Mouse (Mus musculus): ENCODE data around the gene Noxred1. TPM values are rescaled to one million over a fixed set of nuclear protein-coding genes. Genes with fewer than 3 reads are reported as not detected.

The Noxred1 gene
- polyA plus RNA-seq (2011; ENCODE audit: insufficient read depth, insufficient read length, low replicate concordance, missing spikeins), result 2.6 TPM in 1 of 2 replicates, not detected in the other

- TF ChIP-seq CTCF (IDR thresholded peaks at IDR 0.05; ENCODE audit: control insufficient read depth, insufficient read depth, low read length), result no peak
- no peak for TF ChIP-seq POLR2A (IDR thresholded peaks at IDR 0.05; ENCODE audit: borderline replicate concordance, control insufficient read depth, low read depth, low read length)
- WGBS, result 91% methylated on average over 1 of the region's 1 CpGs
- Histone ChIP-seq H3K4me1 (ENCODE audit: control insufficient read depth, insufficient read depth, low read length) (peaks cover 5% of the 10 kb centered on the region; the same call in 1 of the 2 replicates), H3K4me3 (replicated peaks; ENCODE audit: control insufficient read depth, low read depth, low read length) (no peak within 1 kb of the TSS), H3K27ac (ENCODE audit: control insufficient read depth, insufficient read depth, low read depth, low read length, poor library complexity) (peak within 1 kb of the TSS; percentile 73; the same call in 1 of the 2 replicates)
These were observed at the start of gene Noxred1 for GRCm38 (mm10) chr12:87238632-87239031. Gene Noxred1 (minus strand): TSS chr12:87238732.

DNA sequence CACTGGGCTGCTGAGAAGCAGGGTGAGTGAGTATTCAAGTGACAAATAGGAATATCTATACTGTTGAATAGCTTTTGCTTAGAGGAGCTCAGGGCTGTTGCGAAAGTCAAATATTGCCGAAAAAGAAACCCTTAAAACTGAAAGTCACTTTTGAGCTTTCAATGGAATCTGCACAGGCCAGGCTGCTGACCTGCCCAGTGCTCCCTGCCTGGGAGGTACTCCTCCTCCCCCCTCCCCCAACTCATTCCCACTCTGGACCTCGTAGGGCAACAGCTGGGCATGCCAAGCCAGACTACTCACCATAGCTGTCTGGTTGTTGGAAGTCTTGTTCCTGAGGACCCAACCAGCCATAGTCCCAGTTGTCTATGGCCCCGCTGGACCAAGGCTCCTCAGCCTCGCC is 46.2 kb upstream of the Noxred1 start:
- TF ChIP-seq POLR2A (IDR thresholded peaks at IDR 0.05; ENCODE audit: borderline replicate concordance, control insufficient read depth, low read depth, low read length) (no peak), CTCF (IDR thresholded peaks at IDR 0.05; ENCODE audit: control insufficient read depth, insufficient read depth, low read length) (no peak)
- Histone ChIP-seq H3K4me3 (replicated peaks; ENCODE audit: control insufficient read depth, low read depth, low read length) (no peak overlapping the region), H3K27ac (ENCODE audit: control insufficient read depth, insufficient read depth, low read depth, low read length, poor library complexity) (no peak overlapping the region), H3K4me1 (ENCODE audit: control insufficient read depth, insufficient read depth, low read length) (peaks cover 1% of the 10 kb centered on the region; the same call in 1 of the 2 replicates)
- 61% methylated on average over 5 of the region's 5 CpGs for WGBS

DNA sequence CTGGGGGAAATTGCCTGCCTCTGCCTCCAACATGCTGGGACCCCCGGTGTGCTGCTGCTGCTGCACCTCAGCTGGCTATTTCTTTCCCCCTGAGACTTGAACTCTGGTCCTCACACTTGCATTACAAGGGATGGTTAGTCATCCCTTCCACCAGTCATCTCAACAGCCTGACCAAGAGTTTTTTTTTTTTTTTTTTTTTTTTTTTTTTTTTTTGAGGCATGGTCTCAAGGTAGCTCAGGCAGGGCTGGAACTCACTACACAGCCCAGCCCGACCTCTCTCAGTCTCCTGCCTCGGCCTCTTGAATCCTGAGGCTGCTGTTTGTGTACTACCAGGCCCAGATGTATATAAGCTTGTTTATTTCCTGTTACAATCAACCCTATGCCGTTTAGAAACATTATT is 45.7 kb upstream of the Noxred1 start:
- 70% methylated on average over 4 of the region's 4 CpGs for WGBS
- Histone ChIP-seq H3K27ac (ENCODE audit: control insufficient read depth, insufficient read depth, low read depth, low read length, poor library complexity) (no peak overlapping the region), H3K4me3 (replicated peaks; ENCODE audit: control insufficient read depth, low read depth, low read length) (no peak overlapping the region), H3K4me1 (ENCODE audit: control insufficient read depth, insufficient read depth, low read length) (peaks cover 1% of the 10 kb centered on the region; the same call in 1 of the 2 replicates)
- TF ChIP-seq POLR2A (IDR thresholded peaks at IDR 0.05; ENCODE audit: borderline replicate concordance, control insufficient read depth, low read depth, low read length), result no peak
- TF ChIP-seq CTCF (IDR thresholded peaks at IDR 0.05; ENCODE audit: control insufficient read depth, insufficient read depth, low read length), result no peak

- no peak overlapping the region for H3K4me3 ChIP-seq (replicated peaks; ENCODE audit: control insufficient read depth, low read depth, low read length)
- peaks cover 1% of the 10 kb centered on the region; the same call in 1 of the 2 replicates for H3K4me1 ChIP-seq (ENCODE audit: control insufficient read depth, insufficient read depth, low read length)
- TF ChIP-seq CTCF (IDR thresholded peaks at IDR 0.05; ENCODE audit: control insufficient read depth, insufficient read depth, low read length) (no peak), POLR2A (IDR thresholded peaks at IDR 0.05; ENCODE audit: borderline replicate concordance, control insufficient read depth, low read depth, low read length) (no peak)
- 83% methylated on average over 7 of the region's 7 CpGs for WGBS
- H3K27ac ChIP-seq (ENCODE audit: control insufficient read depth, insufficient read depth, low read depth, low read length, poor library complexity), result no peak overlapping the region
These were observed 45.2 kb upstream of the Noxred1 start for GRCm38 (mm10) chr12:87283706-87284105.

DNA sequence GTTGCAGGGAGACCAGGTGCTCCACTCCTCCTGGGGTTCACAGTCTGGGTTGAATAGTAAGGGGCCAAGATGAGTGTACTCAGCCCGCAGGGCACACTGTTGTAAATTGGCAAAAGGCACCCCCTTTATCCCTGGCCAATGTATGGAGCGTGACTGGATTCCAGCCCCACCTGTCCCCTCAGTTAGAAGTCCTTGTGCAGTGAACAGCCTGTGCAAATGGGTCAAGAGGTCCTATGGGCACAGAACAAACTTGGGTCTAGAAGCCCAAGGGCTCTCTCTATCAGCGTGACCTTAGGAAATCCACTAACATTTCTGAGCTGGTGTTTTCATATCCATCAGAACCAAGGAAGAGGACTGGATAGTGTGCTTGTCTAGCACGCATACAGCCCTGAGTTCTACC is 44.2 kb upstream of the Noxred1 start:
- Histone ChIP-seq H3K4me3 (replicated peaks; ENCODE audit: control insufficient read depth, low read depth, low read length) (no peak overlapping the region), H3K4me1 (ENCODE audit: control insufficient read depth, insufficient read depth, low read length) (peaks cover 1% of the 10 kb centered on the region; the same call in 1 of the 2 replicates), H3K27ac (ENCODE audit: control insufficient read depth, insufficient read depth, low read depth, low read length, poor library complexity) (no peak overlapping the region)
- 88% methylated on average over 4 of the region's 4 CpGs for WGBS
- no peak for TF ChIP-seq POLR2A (IDR thresholded peaks at IDR 0.05; ENCODE audit: borderline replicate concordance, control insufficient read depth, low read depth, low read length)
- TF ChIP-seq CTCF (IDR thresholded peaks at IDR 0.05; ENCODE audit: control insufficient read depth, insufficient read depth, low read length), result no peak

DNA sequence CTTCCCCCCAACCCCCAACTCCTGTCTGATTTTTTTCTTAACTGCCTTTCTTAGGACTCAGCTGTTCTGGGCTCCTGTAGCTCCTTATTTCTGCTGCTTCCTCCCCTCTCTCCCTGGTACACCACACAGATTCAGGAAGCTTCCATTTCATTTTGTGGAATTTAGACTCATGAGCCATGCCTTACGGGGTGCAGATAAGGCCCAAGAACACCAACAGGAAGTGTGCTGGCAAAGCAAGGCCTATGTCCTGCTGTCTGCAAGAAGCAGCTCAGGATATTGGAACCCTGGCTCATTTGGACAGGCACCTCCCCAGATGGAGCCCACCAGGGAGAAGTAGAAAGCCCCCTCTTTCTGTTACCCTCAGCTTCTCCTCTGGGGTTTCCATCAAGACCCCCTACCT is 43.2 kb upstream of the Noxred1 start:
- WGBS, result 38% methylated on average over 1 of the region's 1 CpGs
- TF ChIP-seq POLR2A (IDR thresholded peaks at IDR 0.05; ENCODE audit: borderline replicate concordance, control insufficient read depth, low read depth, low read length) (no peak), CTCF (IDR thresholded peaks at IDR 0.05; ENCODE audit: control insufficient read depth, insufficient read depth, low read length) (no peak)
- peaks cover 1% of the 10 kb centered on the region; the same call in 1 of the 2 replicates for H3K4me1 ChIP-seq (ENCODE audit: control insufficient read depth, insufficient read depth, low read length)
- no peak overlapping the region for H3K27ac ChIP-seq (ENCODE audit: control insufficient read depth, insufficient read depth, low read depth, low read length, poor library complexity)
- no peak overlapping the region for H3K4me3 ChIP-seq (replicated peaks; ENCODE audit: control insufficient read depth, low read depth, low read length)

- TF ChIP-seq POLR2A (IDR thresholded peaks at IDR 0.05; ENCODE audit: borderline replicate concordance, control insufficient read depth, low read depth, low read length), result no peak
- no peak for TF ChIP-seq CTCF (IDR thresholded peaks at IDR 0.05; ENCODE audit: control insufficient read depth, insufficient read depth, low read length)
- WGBS, result 84% methylated on average over 14 of the region's 14 CpGs
- no peak overlapping the region; the same call in 1 of the 2 replicates for H3K27ac ChIP-seq (ENCODE audit: control insufficient read depth, insufficient read depth, low read depth, low read length, poor library complexity)
- H3K4me3 ChIP-seq (replicated peaks; ENCODE audit: control insufficient read depth, low read depth, low read length), result no peak overlapping the region
- H3K4me1 ChIP-seq (ENCODE audit: control insufficient read depth, insufficient read depth, low read length), result peaks cover 1% of the 10 kb centered on the region; the same call in 1 of the 2 replicates
These were observed 41.3 kb upstream of the Noxred1 start for GRCm38 (mm10) chr12:87279879-87280278.

GRCm38 (mm10) chr12:87279350-87279749 is 40.8 kb upstream of the Noxred1 start:
- Histone ChIP-seq H3K4me1 (ENCODE audit: control insufficient read depth, insufficient read depth, low read length) (no peaks in the 10 kb centered on the region), H3K4me3 (replicated peaks; ENCODE audit: control insufficient read depth, low read depth, low read length) (no peak overlapping the region), H3K27ac (ENCODE audit: control insufficient read depth, insufficient read depth, low read depth, low read length, poor library complexity) (no peak overlapping the region)
- TF ChIP-seq CTCF (IDR thresholded peaks at IDR 0.05; ENCODE audit: control insufficient read depth, insufficient read depth, low read length) (no peak), POLR2A (IDR thresholded peaks at IDR 0.05; ENCODE audit: borderline replicate concordance, control insufficient read depth, low read depth, low read length) (no peak)
- 82% methylated on average over 3 of the region's 3 CpGs for WGBS

All from bone marrow, adult 2 months (tissue).